Mouse (Mus musculus) layer of hippocampus, postnatal 10 days (tissue): ENCODE measurements at regions not wholly inside any gene's neighbourhood (a gene's known extent, or its start where the extent isn't known, plus 50 kb on each side); places are given as distances from the start of the nearest gene placed in this dataset.

Source experiments
- DNase-seq, 2 experiments: peaks; one replicate each; pipeline ENCODE4 v3.0.0; 2021; ENCODE audit warnings: low spot score in 2 of 2

- DNase-seq, result no peak
Measured at GRCm38 (mm10) chr11:109039792-109040518, 104.2 kb downstream of the E030025P04Rik start.

DNA sequence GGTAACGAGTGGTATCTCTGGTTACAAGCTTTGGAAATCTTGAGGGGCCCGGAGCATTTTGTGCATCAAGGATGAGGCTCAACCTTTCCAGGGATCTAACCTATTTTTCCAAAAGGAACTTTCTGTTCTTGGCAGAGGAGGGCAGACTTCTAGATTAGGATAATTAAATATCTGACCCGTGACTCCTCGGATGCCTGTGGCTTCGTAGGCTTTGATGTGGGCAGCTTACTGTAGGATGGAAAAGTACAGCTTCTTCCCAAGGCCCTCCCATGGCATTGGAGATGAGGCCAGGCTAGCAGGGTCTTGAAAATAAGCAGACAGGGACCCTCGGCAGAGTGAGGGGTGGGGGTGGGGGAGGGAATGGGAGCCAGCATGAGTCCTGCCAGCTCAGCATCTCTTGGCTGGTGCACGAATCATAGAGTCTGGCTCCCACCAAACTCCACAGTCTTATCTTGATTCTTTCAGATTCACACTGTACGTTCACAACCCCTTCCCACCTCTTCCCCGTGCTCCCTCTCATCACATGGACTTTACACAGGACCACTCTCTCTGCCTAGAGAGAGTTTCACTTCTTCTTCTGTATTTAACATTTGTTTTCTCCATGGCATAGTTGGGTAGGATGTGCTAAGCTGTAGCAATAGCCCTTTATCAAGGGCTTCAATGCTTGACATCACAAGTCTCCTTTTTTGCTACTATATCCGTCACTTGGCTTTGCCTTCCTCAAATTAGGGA lies 104.9 kb downstream of the E030025P04Rik start:
- DNase-seq, result peak in 1 of 2 experiments; percentile 8

- DNase-seq, result peak in 1 of 2 experiments; percentile 6
Measured at GRCm38 (mm10) chr11:109038136-109038535, 106.0 kb downstream of the E030025P04Rik start.

GRCm38 (mm10) chr11:109034596-109034995 lies 109.6 kb downstream of the E030025P04Rik start:
- DNase-seq, result no peak

DNA sequence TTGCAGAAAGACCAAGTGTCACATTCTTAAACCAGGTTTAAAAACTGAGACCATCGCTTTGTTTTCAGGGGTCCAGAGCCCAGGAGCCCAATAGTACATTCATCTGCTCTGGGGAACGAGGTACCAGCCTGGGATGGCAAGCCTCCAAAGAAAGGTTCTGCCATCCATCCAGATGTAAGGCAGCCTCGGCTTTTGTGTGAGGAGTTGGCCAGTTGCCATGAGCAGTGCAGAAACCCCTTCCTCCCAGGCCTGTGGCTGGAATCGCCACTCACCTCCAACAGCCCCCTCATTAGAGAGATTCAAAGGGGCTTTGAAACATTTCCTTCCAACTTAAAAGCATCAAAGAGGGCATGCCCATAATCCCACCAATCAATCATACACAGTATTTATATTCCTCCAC lies 110.1 kb downstream of the E030025P04Rik start:
- DNase-seq, result peak in 1 of 2 experiments; percentile 15

DNA sequence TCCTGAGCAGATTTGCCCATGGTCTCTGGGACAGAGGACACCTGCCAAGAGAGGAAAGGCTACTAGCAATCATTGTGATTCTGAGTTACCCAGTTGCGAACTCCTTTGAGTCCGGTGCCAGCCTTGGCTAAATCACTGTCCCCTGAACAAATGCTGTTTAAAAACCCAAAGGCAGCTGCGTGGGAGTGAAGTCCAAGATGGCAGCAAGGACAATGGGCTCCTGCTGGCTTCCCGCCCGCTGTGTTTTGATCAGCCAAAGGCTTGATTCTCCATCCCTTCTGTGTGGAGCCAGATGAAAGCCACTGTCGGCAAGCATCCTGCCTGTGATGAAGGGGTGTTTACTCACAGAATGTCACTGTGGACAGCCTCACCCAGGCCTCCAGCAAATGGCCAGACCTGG lies 111.4 kb downstream of the E030025P04Rik start:
- DNase-seq, result peak; percentile 77 to 82

DNA sequence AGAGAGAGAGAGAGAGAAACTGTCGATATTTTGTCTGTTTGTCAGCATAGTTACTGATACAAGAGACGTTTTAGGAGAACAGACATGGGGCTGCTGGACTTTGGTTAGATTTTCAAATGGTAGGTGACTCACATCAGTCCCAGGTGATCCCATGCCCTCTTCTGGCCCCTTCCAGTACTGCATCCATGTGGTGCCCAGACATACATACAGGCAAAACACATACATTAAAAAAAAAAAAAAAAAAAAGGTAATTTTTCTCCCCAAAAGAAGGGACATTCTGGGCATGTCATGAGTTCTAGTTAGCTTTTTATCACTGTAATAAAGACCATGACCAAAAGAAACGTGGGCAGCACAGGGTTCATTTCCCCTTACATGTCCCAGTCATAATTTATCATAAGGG lies 110.3 kb downstream of the Axin2 start:
- DNase-seq, result peak; percentile 36 to 65

- DNase-seq, result no peak
Measured at GRCm38 (mm10) chr11:109029894-109030293, 109.7 kb downstream of the Axin2 start.

DNA sequence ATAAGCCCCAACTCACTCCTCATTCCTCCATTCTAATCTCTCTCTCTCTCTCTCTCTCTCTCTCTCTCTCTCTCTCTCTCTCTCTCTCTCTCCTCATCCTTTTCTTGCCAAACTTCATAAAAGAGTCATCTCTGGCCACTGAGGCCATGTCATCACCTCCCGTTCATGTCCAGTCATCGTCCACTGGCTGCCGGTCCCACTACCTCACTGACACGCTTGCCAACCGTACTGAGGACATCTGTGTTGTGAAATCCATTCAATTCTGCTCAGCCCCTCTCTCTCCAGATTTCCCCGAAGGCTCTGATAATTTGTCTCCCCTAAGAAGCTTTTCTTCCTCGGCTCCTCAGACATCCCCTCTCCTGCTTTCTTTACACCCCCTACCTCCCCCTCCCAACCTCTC lies 94.7 kb downstream of the Axin2 start:
- no peak for DNase-seq

DNA sequence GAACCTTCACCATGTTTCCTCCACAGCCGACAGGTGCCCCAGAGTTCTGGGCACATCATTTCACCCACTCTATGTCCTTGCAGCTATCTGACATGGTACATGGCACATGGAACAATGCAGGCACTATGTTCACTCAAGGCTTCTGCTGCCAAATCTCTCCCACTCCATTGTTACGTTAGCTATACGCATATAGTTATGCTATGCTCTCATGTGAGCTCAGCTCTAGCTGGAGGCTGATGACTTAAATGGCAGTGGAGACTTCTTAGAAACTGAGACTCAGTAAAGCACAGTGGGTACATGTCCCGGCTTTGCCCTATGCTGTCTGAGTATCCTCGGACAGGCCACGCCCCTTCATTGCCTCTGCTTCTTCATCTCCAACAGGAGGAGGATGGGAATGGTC lies 91.0 kb downstream of the Axin2 start:
- DNase-seq, result no peak

- no peak for DNase-seq
Measured at GRCm38 (mm10) chr11:109008872-109009271, 88.7 kb downstream of the Axin2 start.

DNA sequence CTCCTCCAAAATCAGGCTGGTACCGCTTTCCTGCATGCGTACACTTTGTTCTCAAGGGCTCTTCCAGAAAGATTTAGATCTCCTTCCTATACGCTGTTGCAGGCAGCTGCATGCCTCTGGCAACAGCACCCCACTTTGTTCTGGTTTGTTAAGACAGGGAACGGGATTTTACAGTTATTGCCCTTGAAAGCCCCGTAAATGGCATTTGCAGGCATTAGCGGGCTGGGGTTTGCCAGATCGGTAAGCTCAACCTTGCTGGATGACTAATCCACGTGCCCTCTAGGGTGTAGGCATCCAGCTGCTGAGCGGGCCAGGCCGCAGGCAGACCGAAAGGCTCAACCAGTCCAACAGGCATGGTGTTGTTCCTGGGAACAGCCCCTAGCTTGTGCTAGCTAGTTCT lies 85.5 kb downstream of the Axin2 start:
- no peak for DNase-seq
